Mouse (Mus musculus): Measurements from ENCODE around the gene Sema4c.

GRCm38 (mm10) chr1:36528351-36528750 lies 29.8 kb downstream of the Sema4c start:
- TF ChIP-seq POLR2A (IDR thresholded peaks at IDR 0.05; ENCODE audit: control insufficient read depth, extremely low read depth, insufficient read depth, low read length, poor library complexity) = no peak
- TF ChIP-seq CTCF (IDR thresholded peaks at IDR 0.05; ENCODE audit: borderline replicate concordance, control insufficient read depth, extremely low read depth, insufficient read depth, low read length, poor library complexity) = no peak

Data from thymus, adult 2 months (tissue).